Mouse (Mus musculus) myocyte (in vitro differentiated cells): ENCODE data around the gene Adam6b. TPM values are rescaled to one million over a fixed set of nuclear protein-coding genes. Genes with fewer than 3 reads are reported as not detected.
"Not testable (repeated sequence)": the region's sequence is repeated elsewhere in the genome, so short reads cannot be mapped to it uniquely, and the experiment has no call there.

Experiments
- H3K27me3 ChIP-seq: one replicate; pipeline ENCODE4 v1.6.1; 2011; ENCODE audit not compliant: control insufficient read depth, insufficient read depth, insufficient read length
- H3K36me3 ChIP-seq: one replicate; pipeline ENCODE4 v1.6.1; 2011; ENCODE audit not compliant: control insufficient read depth, insufficient read depth
- H3K4me2 ChIP-seq: one replicate; pipeline ENCODE4 v1.6.1; 2011; ENCODE audit warnings: low read depth, control low read depth
- H3K4me3 ChIP-seq: one replicate; pipeline ENCODE4 v1.5.1; 2011; ENCODE audit warnings: mild to moderate bottlenecking, control low read depth, moderate library complexity
- H3K79me2 ChIP-seq: one replicate; pipeline ENCODE4 v1.6.1; 2011; ENCODE audit not compliant: control insufficient read depth, insufficient read depth
- H3ac ChIP-seq: one replicate; pipeline ENCODE4 v1.6.1; 2011; ENCODE audit not compliant: control insufficient read depth, insufficient read length
- CEBPB ChIP-seq: IDR thresholded peaks from 2 replicates; pipeline ENCODE4 v1.6.1; 2011; ENCODE audit warnings: mild to moderate bottlenecking, moderate library complexity; ENCODE audit not compliant: poor library complexity, insufficient read depth, severe bottlenecking
- E2F4 ChIP-seq: IDR thresholded peaks from one replicate; pipeline ENCODE4 v1.6.1; 2011; ENCODE audit warnings: mild to moderate bottlenecking, control low read depth, moderate library complexity; ENCODE audit not compliant: insufficient read depth
- MAX ChIP-seq: IDR thresholded peaks from one replicate; pipeline ENCODE4 v1.6.1; 2011; ENCODE audit warnings: low read depth, mild to moderate bottlenecking, control low read depth
- MYOD1 ChIP-seq, 3 experiments: IDR thresholded peaks; one replicate each; pipeline ENCODE4 v1.6.1; 2011; ENCODE audit warnings: control low read depth in 2 of 3, low read depth in 2 of 3, mild to moderate bottlenecking in 2 of 3, moderate library complexity in 1 of 3; ENCODE audit not compliant: insufficient read length in 2 of 3, control insufficient read depth in 1 of 3
- MYOG ChIP-seq, 3 experiments: IDR thresholded peaks; one replicate each; pipeline ENCODE4 v1.6.1; 2011; ENCODE audit warnings: control low read depth in 2 of 3, low read depth in 2 of 3, mild to moderate bottlenecking in 2 of 3; ENCODE audit not compliant: insufficient read length in 2 of 3, control insufficient read depth in 1 of 3, insufficient read depth in 1 of 3
- POLR2A ChIP-seq: IDR thresholded peaks from one replicate; pipeline ENCODE4 v1.6.1; 2011; ENCODE audit warnings: low read depth, mild to moderate bottlenecking, control low read depth, moderate library complexity; ENCODE audit not compliant: insufficient read length
- POLR2AphosphoS2 ChIP-seq: IDR thresholded peaks from one replicate; pipeline ENCODE4 v1.6.1; 2011; ENCODE audit warnings: low read depth, control low read depth; ENCODE audit not compliant: insufficient read length
- REST ChIP-seq: IDR thresholded peaks from one replicate; pipeline ENCODE4 v1.6.1; 2011; ENCODE audit warnings: mild to moderate bottlenecking, control low read depth, moderate library complexity; ENCODE audit not compliant: insufficient read depth, insufficient read length
- SRF ChIP-seq: IDR thresholded peaks from one replicate; pipeline ENCODE4 v1.6.1; 2011; ENCODE audit warnings: low read depth; ENCODE audit not compliant: control insufficient read depth, insufficient read length
- TCF12 ChIP-seq: IDR thresholded peaks from one replicate; pipeline ENCODE4 v1.6.1; 2011; ENCODE audit warnings: mild to moderate bottlenecking, control low read depth; ENCODE audit not compliant: poor library complexity, insufficient read depth, severe bottlenecking
- TCF3 ChIP-seq: IDR thresholded peaks from one replicate; pipeline ENCODE4 v1.6.1; 2011; ENCODE audit warnings: low read depth, control low read depth; ENCODE audit not compliant: insufficient read length
- USF1 ChIP-seq: IDR thresholded peaks from one replicate; pipeline ENCODE4 v1.6.1; 2011; ENCODE audit warnings: low read depth, mild to moderate bottlenecking, control low read depth, moderate library complexity
- polyA plus RNA-seq: library from polyadenylated mRNA; unstranded; fragments of >200 nt; fragmentation: generic; extraction: Trizol; gene quantifications from one replicate; pipeline ENCODE4 v1.2.1, GENCODE M21; 2012; ENCODE audit warnings: missing spikeins

Adam6b gene
- not detected for polyA plus RNA-seq

DNA sequence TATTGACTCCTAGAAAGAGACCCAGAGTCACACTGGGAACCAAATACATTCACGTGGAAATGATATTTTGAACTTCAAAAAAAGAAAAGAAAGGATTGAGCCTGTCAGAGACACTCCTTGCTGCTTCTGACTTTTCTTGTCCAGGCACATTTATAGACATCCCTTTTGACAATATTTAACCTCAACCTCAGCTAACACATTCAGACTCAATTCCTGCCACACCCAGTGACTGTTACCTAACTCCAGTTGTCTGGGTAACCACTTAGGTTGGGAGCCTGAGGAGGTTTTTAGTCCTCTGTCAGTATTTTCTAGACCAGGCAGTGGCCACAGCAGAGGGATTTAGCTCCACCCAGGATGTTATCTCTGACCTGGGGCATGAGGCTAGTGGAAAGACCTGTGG, at the start of gene Adam6b:
Adam6b (plus strand) TSS at position 301 of the 400 bp plus-strand sequence.
- not testable (repeated sequence) for H3K4me3 ChIP-seq, H3K27me3 ChIP-seq, H3K36me3 ChIP-seq, H3K79me2 ChIP-seq, H3ac ChIP-seq, H3K4me2 ChIP-seq

DNA sequence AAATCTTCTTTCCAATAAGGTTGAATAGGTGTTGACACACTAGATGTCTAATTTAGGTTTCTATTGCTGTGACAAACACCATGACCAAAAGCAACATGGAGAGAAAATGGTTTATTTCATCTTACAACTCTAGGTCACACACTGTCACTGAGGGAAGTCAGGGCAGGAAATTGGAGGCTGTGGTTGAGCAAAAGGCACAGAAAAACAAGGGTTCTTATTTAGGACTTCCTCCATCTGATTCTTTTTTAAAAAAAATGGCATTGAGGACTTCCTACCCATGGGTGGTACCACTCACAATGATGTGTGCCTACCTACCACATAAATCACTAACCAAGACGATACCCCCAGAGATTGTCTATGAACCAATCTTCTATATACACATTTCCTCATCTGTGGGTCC, 43.2 kb upstream of the Adam6b start:
- Histone ChIP-seq H3K4me3 (no peak overlapping the region), H3ac (no peak overlapping the region), H3K79me2 (no peaks in the 10 kb centered on the region), H3K36me3 (no peaks in the 10 kb centered on the region), H3K4me2 (no peak overlapping the region), H3K27me3 (no peaks in the 10 kb centered on the region)
- no peak for TF ChIP-seq USF1
- TF ChIP-seq SRF = no peak
- no peak for TF ChIP-seq CEBPB
- no peak for TF ChIP-seq REST
- TF ChIP-seq TCF3 = no peak
- no peak for TF ChIP-seq TCF12
- TF ChIP-seq E2F4 = no peak
- no peak for TF ChIP-seq POLR2AphosphoS2
- no peak for TF ChIP-seq MYOG (IDR thresholded peaks at IDR 0.05; ENCODE audit: control insufficient read depth in 1 of 3, insufficient read depth in 1 of 3, insufficient read length in 2 of 3, low read depth in 2 of 3)
- TF ChIP-seq POLR2A = no peak
- no peak for TF ChIP-seq MYOD1 (IDR thresholded peaks at IDR 0.05; ENCODE audit: control insufficient read depth in 1 of 3, insufficient read length in 2 of 3, low read depth in 2 of 3)
- TF ChIP-seq MAX = no peak

DNA sequence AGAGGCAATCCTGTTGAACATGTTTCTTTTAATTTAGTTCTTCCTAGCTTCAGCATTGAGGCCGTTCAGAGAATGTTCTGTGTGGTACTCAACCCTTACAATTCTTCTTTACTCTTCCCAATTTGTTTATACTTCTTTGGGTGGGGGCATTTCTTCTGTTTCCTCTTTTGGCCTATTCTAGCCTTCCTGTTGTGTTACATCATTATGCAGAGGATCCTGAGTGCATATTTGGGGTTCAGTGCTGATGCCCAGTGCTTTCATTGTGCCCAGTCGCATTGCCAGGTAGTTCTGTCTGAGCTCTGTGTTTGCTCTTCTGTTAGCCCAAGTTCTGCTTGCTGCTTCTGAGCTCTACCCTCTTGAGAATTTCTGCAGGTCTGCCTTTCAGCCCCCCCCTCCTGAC, 13.1 kb upstream of the Adam6b start:
- H3K4me3 ChIP-seq = no peak overlapping the region
- H3K4me2 ChIP-seq = no peak overlapping the region
- no peaks in the 10 kb centered on the region for H3K79me2 ChIP-seq
- H3K27me3 ChIP-seq = no peaks in the 10 kb centered on the region
- TF ChIP-seq MAX (no peak), MYOD1 (IDR thresholded peaks at IDR 0.05; ENCODE audit: control insufficient read depth in 1 of 3, insufficient read length in 2 of 3, low read depth in 2 of 3) (no peak), SRF (no peak), POLR2AphosphoS2 (no peak), USF1 (no peak), TCF12 (no peak), E2F4 (no peak)
- H3K36me3 ChIP-seq = no peaks in the 10 kb centered on the region
- no peak overlapping the region for H3ac ChIP-seq

DNA sequence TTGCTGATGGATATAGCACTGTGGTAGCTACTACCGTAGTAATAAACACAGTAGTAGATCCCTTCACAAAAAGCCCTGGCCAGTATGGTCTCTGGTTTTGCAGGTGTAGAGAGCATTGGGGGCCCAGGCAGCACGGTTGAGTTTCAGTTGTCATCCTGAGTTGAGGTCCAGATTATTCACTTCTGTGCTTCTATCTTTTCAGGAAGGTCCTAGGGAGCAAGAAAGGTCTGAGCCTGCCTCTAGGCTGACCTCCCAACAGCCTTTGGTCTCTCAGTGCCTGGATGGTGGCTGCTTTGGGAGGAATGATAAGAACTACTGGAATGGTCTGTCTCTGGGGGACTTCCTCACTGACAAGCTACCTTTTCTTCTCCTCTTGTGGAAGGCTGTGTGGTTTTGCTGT, 7.2 kb upstream of the Adam6b start:
- TF ChIP-seq TCF3 (no peak), USF1 (no peak), TCF12 (no peak), MAX (no peak), POLR2AphosphoS2 (no peak)
- H3K4me3 ChIP-seq = no peak overlapping the region

GRCm38 (mm10) chr12:113482661-113483389, 6.5 kb upstream of the Adam6b start:
- Histone ChIP-seq H3ac (no peak overlapping the region), H3K27me3 (no peaks in the 10 kb centered on the region)
- TF ChIP-seq CEBPB (no peak), MAX (no peak), TCF3 (no peak), TCF12 (no peak), REST (no peak), SRF (no peak), USF1 (no peak), E2F4 (no peak)

More for the DNA sequence above, 7.2 kb upstream of the Adam6b start:
- Histone ChIP-seq H3K36me3 (no peaks in the 10 kb centered on the region), H3ac (no peak overlapping the region), H3K27me3 (no peaks in the 10 kb centered on the region), H3K4me2 (no peak overlapping the region), H3K79me2 (no peaks in the 10 kb centered on the region)

More at GRCm38 (mm10) chr12:113482661-113483389, 6.5 kb upstream of the Adam6b start:
- Histone ChIP-seq H3K4me2 (no peak overlapping the region), H3K4me3 (no peak overlapping the region), H3K36me3 (no peaks in the 10 kb centered on the region), H3K79me2 (no peaks in the 10 kb centered on the region)
